Mouse (Mus musculus): ENCODE data around the gene B4galnt1.
"Not testable (repeated sequence)": the region's sequence is repeated elsewhere in the genome, so short reads cannot be mapped to it uniquely, and the experiment has no call there.

Gene B4galnt1

DNA sequence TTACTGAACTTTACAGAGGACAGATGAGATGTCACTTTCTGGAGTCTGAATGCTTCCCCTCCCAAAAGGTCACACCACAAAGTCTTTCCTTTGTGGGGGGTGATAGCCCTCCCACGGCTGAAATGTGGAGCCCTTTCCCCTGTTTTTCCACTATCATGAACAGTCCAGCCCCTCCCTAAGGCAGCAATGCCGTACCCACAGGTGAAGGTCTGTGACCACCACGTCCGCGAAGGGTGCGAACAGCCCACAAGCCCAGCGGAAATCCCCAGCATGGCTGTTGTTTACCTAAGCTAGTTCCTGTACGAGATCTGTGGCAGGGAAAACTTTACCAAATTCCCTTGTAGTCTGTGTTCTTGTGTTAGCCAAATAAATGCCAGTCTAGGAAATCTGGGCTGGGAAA is 23.5 kb upstream of the B4galnt1 start:
- DNase-seq (ENCODE audit: low spot score), result no peak

DNA sequence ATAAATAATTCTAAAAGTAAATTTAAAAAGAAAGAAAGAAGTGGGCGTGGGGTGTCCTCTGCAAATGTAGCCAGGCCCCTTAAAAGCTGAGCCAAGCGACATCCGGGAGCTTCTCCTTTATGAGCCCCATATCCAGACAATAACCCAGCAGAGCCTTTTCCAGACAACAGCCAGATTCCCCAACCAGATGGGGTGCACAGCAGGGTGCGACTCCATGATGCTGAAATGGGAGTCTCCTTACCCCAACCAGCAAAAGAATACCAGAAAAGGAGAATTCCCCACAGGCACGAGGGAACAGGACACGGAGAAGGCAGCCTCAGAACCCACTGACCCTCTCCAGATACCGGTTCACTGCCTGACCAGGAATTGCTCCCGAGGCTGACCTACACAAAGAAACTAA is 21.8 kb upstream of the B4galnt1 start:
- DNase-seq (ENCODE audit: low spot score), result no peak

DNA sequence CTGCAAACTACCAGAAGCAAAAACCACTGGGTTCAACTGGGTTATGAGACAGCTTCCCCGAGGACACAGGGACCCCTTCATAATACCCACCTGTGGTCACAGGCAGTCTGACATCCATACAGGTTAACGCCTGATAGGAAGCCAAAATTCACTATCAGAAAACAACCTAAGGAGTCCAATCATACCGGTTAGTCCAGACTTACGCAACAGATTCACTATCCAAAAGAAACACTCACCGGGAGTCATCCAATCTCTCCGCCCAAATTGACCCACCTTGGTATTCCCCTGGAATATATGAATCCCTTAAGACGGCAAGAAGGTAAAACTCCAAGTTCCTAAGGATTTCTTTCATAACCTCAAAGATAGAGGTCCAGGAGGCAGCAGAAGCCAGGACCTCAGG is 20.5 kb upstream of the B4galnt1 start:
- DNase-seq (ENCODE audit: low spot score), result no peak

DNA sequence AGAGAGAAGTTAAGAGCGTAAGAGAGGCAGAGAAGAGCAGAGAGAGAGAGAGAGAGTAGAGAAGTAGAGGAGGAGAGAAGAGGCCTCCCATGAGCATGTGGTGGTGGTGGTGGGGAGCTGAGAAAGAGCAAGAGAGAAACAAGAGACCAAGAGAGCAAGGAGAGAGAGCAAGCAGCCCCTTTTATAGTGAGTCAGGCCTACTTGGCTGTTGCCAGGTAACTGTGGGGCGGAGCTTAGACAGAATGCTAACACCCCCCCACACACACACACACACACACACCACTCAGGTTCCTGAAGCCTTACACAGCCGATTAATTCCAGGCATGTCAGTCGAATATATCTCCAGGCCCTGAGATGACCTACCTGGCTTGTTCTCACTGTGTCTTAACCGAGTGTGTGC is 19.7 kb upstream of the B4galnt1 start:
- DNase-seq (ENCODE audit: low spot score), result no peak

DNA sequence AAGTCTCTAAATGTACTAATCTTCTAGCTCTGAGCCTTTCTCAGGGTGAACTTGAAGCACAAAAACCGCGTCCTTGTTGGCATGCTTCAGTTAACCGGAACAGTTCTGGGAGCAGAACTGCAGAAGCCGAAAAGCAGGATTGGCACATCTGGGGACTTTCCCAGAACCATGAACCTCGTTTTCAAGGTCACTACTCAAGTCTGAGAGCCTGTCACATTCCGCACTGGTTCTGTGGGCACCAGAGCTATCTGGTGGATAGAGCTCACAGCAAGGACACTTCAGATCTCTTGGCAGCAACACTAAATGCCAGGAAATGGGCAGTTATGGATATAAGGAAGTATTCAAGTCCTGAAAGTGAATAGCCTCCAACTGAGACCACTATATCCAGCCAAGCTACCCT is 17.9 kb upstream of the B4galnt1 start:
- no peak for DNase-seq (ENCODE audit: low spot score)

DNA sequence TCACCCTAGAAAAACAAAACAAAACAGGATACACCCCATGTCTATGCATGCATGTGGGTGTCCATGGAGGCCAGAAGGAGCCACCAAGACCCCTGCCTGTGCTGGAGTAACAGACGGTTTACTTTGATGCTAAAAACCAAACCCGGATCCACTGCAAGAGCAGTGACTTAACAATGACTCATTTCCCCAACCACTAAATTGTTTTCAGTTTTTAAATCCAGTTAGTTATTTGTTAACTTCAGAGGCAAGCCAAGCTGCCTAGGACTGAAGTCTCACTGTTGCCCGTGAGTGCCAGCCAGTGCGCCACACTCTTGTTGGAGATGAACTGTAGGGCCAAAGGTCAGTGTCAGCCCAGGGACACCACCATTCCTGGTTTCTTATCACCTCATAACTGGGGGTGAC is 14.6 kb upstream of the B4galnt1 start:
- no peak for DNase-seq (ENCODE audit: low spot score)

DNA sequence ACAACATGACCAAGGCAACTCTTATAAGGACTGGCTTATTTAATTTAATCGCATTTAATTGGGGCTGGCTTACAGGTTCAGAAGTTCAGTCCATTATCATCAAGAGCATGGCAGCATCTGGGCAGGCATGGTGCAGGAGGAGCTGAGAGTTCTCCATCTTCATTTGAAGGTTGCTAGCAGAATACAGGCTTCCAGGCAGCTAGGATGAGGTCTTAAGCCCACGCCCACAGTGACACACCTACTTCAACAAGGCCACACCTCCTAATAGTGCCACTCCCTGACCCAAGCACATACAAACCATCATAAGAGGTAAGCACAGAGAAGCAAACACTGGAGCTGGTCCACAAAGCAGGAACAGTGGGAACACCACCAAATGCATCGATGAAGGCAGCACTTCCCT is 13.8 kb upstream of the B4galnt1 start:
- not testable (repeated sequence) for DNase-seq (ENCODE audit: low spot score)

DNA sequence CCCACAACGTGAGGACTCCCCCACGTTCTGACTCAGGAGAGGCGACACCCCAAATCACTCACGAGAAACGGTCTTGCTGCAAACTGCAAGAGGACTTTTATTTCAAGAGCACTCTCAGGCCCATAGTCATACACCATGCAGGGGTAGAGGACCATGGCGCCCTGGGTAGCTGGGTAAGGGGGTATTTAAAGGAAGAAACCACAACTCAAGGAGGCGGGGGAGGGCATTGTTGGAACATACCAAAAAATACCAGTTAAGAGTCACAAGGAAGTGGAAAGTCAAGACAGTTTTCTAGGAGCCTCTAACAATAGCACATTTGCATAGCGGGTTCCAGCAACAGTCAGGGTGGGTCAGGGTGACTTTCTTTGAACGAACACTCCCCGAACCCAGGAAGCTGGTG is 12.5 kb upstream of the B4galnt1 start:
- not testable (repeated sequence) for DNase-seq (ENCODE audit: low spot score)

DNA sequence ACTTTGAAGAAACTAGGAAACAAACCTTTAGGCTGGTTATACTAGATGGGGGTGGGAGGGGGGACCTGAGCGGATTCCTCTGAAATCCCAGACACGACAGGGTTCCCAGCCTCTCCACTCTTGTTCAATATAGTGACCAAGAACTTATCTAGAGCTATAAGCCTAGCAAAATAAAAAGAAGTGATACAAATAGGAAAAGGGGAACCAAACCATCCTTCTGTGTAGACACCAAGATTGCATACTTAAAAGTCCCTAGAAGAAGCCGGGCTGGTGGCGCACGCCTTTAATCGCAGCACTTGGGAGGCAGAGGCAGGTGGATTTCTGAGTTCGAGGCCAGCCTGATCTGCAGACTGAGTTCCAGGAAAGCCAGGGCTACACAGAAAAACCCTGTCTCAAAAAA is 11.7 kb upstream of the B4galnt1 start:
- no peak for DNase-seq (ENCODE audit: low spot score)

DNA sequence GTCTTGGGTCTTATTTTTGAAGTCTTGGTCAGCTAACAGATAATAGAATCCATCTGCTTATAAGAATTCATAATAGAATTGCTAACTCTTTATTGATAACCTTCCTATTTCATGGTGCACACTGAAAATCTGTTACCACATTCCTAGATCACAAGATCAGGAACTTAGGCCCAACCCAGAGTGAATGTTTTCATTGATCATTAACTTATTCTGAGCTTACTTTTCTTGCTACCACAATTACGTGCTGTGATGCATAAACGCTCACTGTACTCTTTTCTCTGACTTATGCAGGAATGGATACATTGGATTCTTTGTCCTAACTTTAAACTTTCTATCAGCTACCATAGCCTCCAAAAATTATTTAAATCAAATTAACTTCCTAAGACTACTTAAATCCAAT is 10.8 kb upstream of the B4galnt1 start:
- no peak for DNase-seq (ENCODE audit: low spot score)

DNA sequence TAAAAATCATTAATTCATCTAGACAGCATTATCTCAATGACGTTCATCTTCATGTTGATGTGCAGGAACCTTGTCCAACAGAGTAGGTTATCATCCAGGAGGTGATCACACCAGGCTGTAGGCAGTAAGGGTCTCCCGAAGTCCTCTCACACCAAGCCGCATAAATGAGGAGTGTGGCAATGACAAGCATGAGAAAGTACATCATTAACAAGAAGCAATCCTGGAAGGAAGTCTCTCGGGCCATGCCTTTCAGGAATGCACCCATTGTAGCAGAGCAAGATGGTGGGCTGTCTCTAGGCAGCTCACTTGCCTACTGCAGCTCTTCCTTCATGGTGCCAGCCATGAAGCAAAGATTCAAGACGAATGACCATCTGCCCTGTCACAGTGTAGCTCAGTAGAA is 10.4 kb upstream of the B4galnt1 start:
- DNase-seq (ENCODE audit: low spot score), result no peak

DNA sequence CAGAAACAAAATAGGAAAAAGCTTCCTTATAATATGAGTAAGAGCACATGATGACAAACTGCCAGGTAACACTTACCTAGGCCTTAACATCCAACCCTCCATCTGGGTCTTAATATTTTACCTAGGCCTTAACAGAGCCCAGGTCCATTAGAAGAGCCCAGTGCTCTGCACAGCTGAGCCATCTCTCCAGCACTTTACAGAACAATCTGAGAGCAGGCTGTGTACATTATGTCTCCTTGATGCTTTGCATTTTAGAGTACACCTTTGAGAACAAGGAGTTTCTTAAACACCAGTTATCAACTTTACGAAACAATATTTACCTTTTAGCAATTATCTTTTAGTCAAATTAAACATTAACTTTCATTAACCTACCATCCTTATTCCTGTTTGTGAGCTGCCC is 8.9 kb upstream of the B4galnt1 start:
- DNase-seq (ENCODE audit: low spot score), result no peak

DNA sequence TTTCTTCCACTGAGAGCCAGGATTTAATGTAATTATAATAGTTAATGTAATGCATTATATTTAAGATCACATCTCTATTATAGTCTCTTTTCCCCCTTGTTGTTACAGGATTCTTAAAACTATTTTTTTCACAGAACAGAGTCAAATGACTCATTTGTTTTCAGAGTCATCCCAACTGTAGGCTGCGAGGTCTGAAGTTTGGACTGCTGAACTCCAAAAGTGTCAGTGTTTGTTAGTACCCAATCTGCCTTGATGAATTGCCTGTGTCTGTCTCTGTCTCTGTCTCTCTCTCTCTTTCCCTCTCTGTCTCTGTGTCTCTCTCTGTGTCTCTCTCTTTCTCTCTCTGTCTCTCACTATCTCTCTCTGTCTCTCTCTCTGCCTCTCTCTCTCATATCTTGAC is 8.5 kb upstream of the B4galnt1 start:
- DNase-seq (ENCODE audit: low spot score), result no peak

DNA sequence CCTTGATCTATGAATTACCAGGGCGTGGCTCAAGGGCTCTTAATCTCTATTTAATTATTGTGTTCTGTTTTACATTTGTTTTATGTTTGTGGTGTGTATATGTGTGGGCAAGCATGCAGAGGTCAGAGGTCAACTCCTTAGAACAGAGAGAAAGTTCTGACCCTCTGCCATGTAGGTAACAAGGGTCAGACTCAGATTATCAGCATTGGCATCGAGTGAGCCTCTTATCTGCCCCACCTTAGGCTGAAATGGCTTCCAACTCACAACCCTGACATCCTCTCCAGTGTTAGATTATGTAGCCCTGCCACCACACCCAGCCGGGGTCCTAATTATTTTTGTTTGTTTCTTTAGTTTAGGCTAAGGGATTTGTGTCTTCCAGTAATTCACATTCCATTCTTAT is 6.6 kb upstream of the B4galnt1 start:
- no peak for DNase-seq (ENCODE audit: low spot score)

DNA sequence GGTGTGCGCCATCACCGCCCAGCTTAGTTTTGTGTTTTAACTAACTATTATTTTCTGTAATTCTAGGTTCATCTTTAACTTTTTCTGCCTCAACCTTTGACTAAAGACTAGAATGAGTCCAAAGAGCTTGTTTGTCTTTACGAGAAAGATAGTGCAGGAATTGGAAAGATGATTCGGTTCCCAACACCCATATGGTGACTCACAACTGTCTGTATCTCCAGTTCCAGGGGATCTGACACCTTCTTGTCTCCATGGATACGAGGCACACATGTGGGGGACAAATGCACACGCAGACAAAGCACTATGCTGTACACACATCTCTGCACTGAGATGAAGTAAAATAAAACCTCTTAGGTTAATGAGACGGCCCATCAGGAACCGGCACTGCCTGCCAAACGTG is 4.9 kb upstream of the B4galnt1 start:
- no peak for DNase-seq (ENCODE audit: low spot score)

DNA sequence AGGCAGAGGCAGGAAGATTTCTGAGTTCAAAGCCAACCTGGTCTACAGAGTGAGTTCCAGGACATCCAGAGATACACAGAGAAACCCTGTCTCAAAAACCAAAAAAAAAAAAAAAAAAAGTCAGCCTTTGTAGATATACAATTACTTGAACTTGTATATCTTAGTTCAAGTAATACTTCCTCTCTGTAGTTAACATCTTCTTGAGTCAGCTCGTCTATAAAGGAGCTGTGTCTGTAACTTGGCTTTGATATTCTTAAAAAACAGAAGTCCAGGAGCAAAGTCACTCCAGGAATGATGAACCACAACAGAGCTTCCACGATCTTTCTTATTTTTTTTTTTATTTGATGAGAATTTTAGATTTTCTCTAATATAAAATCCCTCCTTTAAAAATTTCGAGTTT is 4.3 kb upstream of the B4galnt1 start:
- DNase-seq (ENCODE audit: low spot score), result no peak

DNA sequence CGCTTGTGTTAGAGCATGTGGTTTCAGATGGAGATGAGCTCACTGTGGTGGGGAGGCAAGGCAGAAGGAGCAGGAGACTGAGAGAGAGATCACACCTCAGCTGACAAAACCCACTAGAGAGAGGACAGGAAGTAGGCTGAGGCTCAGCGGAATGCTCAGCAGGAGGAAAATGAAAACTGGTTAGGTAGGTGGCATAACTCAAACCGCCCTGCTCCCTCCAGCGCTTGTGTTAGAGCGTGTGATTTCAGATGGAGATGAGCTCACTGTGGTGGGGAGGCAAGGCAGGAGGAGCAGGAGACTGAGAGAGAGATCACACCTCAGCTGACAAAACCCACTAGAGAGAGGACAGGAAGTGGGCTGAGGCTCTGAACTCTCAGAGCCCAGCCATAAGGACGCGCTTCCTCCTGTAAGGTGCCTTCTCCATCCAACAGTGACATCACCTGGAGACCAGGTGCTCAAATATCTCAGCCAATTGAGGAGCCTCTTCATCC is 2.2 kb upstream of the B4galnt1 start:
- DNase-seq (ENCODE audit: low spot score), result not testable (repeated sequence)

DNA sequence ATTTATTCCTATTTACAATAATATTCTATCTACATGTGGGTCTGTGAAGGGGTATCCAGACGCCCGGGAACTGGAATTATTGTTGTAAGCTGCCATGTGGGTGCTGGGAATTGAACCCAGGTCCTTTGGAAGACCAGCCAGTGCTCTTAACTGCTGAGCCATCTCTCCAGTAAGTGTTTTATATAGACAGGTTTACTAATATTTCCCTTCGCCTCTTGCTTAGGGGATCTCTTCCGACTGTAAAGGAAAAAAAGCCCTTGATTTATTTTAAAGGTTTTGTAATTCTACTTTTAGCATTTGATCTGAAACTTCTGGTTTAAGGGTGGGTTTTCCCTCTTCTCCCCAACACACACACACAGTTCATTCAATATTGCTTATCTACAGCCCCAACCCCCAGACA is 835 bp upstream of the B4galnt1 start:
- no peak for DNase-seq (ENCODE audit: low spot score)

DNA sequence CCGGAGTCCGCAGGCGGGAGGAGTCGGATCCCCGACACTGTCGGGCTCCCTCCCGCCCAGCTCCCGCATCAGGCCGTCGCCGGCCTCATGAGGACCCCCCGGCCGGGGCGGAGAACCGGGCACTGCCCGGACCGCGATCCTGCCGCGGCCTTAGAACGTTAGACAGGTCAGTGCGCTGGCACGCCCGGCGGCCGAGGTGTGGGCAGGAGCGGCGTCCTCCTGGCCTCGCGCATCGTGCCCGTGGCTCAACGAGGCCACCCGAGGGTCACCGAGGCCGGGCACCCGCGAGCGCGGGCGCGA is 279 bp downstream of the B4galnt1 start:
- no peak for DNase-seq (ENCODE audit: low spot score)

DNA sequence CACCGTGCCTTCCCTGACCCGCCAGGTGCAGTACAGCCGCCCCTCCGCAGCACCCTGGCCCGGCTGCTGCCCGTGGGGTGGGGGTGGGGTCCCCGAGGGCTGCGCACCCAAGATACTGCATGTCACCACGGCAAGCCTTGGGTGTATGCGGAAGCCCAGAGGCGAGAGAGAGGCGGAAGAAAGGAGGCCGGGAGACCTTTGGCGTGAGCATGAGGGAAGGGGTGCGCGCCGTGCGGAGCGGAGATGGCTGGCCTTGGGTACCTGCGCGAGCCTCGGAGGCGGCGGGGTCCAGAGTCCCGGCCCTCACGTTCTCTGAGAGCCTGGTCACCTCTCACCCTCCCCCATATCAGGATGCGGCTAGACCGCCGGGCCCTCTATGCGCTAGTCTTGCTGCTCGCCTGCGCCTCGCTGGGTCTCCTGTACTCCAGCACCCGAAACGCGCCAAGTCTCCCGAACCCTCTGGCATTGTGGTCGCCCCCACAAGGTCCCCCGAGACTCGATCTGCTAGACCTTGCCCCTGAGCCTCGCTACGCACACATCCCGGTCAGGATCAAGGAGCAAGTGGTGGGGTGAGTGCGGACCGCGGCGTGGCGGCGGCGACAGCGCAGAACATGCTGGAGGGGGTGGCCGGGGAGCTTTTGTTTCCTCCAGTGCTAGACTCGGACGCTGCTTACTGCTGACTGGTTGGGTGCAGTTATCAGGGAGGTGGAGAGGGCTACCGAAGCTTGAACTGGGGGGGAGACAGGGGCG is 804 bp downstream of the B4galnt1 start:
- DNase-seq (ENCODE audit: low spot score), result no peak

DNA sequence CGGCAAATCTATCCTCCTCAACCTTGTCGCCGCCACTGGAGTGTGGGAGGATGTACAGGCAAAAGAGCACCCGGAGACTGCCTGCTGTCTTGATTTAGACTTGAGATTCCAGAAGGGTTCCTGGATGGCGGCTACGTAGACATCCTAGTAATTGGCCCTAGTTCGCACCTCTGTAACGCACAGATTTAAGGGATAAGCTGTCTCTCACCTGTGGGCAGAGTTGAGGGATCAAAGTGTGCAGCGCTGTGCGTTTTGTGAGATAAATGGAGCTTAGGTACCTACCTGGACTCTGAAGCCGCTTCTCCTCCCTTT is 1.3 kb downstream of the B4galnt1 start:
- DNase-seq (ENCODE audit: low spot score), result no peak

DNA sequence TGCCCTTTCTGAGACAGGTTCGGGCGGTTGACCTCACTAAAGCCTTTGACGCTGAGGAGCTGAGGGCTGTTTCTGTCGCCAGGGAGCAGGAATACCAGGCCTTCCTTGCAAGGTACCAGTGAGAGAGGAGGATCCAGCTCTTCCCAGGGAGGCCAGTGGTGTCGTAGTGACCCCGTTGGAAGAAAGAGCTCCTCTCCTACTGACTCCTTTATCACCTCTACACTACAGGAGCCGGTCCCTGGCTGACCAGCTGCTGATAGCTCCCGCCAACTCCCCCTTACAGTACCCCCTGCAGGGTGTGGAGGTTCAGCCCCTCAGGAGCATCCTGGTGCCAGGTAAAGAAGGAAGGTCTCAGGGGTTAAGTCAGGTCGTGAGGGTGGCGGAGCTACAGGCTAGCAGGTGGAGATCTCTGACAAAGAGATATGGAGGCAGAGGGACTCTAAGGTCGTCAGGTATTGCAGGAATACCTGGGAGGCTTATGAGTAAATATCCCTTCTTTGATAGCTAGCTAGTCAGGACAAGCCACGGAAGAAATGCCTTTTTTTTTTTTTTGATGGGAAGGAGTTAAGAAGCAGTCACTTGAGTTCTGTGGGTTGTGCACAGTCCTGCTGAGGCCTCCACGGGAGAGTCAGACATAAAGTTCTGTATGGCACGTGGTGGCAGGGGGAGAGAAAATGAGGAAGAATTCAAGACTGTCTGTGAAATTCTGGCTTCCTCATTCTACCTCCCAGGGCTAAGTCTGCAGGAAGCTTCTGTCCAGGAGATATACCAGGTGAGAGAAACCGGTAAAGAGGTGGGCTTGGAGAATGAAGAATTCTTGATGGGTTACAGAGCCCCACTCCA is 2.0 kb downstream of the B4galnt1 start:
- no peak for DNase-seq (ENCODE audit: low spot score)

DNA sequence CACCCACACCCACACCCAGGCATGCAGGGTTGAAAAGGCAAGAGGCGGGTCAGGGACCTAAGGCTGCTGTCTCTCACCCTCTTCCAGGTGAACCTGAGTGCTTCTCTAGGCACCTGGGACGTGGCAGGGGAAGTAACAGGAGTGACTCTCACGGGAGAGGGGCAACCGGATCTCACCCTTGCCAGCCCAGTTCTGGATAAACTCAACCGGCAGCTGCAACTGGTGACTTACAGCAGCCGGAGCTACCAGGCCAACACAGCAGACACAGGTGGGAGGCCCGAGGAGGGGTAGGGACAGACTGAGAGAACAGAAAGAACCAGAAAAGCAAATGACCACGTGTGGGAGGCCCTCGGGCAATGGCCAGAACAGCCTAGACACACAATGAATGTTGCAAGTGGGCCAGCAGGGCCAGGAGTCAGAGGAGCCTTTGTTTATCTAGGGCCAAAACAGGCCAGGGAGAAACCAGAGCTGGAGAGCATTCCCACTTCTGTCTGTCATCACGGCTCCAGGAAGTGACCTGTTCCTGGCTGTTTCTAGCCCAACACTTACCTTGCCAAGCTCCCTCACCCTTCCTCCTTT is 2.7 kb downstream of the B4galnt1 start:
- no peak for DNase-seq (ENCODE audit: low spot score)

DNA sequence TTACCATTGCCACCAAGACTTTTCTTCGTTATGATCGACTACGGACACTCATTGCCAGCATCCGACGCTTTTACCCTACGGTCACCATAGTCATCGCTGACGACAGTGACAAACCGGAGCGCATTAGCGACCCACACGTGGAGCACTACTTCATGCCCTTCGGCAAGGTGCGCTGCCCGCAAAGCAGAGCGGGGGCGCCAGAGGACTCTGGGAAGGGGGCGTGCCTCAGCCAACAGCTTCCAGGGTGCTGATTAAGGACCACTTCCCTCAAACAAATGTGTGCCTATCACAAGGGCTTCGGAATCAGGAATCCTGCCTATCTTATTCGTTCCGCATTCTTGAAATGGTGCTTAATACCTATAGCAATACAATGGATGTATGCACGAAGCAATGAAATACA is 5.0 kb downstream of the B4galnt1 start:
- DNase-seq (ENCODE audit: low spot score), result no peak
